Mouse (Mus musculus): ENCODE results near the gene Fgf4. TPM values are rescaled to one million over a fixed set of nuclear protein-coding genes. Genes with fewer than 3 reads are reported as not detected.
"Not testable (repeated sequence)": the region's sequence is repeated elsewhere in the genome, so short reads cannot be mapped to it uniquely, and the experiment has no call there.

Gene Fgf4
- polyA plus RNA-seq, 1 experiment from 2014 or later: not detected

DNA sequence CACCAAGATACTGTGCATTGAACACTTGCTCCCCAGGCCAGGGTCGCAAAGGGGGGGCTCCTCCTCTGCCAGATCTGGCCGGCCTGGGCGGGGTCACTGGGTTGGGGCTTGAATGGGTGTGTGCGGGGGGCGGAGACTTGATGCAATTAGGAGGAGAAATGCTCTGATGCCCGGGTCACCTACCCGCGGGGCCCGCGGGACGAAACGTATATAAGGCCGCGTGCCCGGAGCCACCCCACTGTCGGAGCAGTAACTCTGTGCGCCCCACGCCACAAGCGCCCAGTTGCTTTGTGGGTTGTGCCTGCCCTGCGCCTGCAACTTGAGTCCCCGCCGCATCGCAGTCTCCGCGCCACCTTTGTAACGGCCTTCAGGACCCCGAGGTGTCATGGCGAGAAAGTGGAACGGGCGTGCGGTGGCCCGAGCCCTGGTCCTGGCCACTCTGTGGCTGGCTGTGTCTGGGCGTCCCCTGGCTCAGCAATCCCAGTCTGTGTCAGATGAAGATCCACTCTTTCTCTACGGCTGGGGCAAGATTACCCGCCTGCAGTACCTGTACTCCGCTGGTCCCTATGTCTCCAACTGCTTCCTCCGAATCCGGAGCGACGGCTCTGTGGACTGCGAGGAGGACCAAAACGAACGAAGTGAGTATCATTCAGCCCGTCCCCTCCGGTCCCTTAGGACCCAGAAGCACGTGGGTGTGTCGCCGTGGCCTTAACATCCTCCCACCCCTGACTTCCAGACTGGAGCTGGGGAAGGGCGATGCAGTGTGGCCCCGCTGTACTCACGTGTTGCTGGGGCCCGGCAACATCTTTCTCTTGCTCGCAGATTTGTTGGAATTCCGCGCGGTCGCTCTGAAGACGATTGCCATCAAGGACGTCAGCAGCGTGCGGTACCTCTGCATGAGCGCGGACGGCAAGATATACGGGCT, 49.4 kb downstream of the Fgf4 start, which contains the start of gene Fgf15:
TSS of gene Fgf15 (plus strand) at position 238 of the 925 bp plus-strand sequence.
- peak within 1 kb of the TSS; percentile 76 for H3K27ac ChIP-seq
- peak within 1 kb of the TSS; percentile 81 for H3K4me2 ChIP-seq
- peak within 1 kb of the TSS; percentile 50 for H3K4me3 ChIP-seq
- ATAC-seq (ENCODE audit: low FRiP score): peak; percentile 25
- under 1% methylated on average over 65 of the region's 65 CpGs for WGBS
- peaks cover 68% of the 10 kb centered on the region for H3K27me3 ChIP-seq
- H3K4me1 ChIP-seq (replicated peaks): peaks cover 39% of the 10 kb centered on the region
- H3K9me3 ChIP-seq: no peaks in the 10 kb centered on the region
- H3K36me3 ChIP-seq: no peaks in the 10 kb centered on the region
- H3K9ac ChIP-seq: peak within 1 kb of the TSS; percentile 72

DNA sequence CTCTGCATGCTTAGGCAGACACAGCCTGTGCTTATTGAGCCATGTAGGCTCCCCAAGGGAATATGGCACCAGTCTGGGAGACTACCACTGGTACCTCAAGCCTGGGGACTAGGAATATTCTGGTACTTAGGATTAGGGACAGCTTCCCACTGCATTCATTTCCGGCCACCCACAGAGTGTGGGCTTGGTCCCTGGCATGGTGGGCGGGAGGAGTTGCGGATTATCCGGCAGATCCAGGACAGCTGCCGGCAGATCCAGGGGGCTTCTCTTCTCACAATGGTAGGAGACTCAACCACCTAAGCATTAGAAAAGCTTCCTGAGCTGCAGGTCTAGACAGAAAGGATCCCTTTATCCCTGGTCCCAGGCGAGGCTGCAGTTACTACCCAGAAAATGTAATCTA, 51.3 kb downstream of the Fgf4 start:
- no peak overlapping the region for H3K27ac ChIP-seq
- peaks cover 39% of the 10 kb centered on the region for H3K4me1 ChIP-seq (replicated peaks)
- WGBS: 29% methylated on average over 6 of the region's 6 CpGs
- no peaks in the 10 kb centered on the region for H3K36me3 ChIP-seq
- peak overlapping the region; percentile 81 for H3K4me2 ChIP-seq
- peak overlapping the region; percentile 7; the same call in 1 of the 2 replicates for H3K9ac ChIP-seq
- H3K27me3 ChIP-seq: peaks cover 54% of the 10 kb centered on the region
- peak overlapping the region; percentile 50 for H3K4me3 ChIP-seq
- H3K9me3 ChIP-seq: no peaks in the 10 kb centered on the region
- no peak for ATAC-seq (ENCODE audit: low FRiP score)

DNA sequence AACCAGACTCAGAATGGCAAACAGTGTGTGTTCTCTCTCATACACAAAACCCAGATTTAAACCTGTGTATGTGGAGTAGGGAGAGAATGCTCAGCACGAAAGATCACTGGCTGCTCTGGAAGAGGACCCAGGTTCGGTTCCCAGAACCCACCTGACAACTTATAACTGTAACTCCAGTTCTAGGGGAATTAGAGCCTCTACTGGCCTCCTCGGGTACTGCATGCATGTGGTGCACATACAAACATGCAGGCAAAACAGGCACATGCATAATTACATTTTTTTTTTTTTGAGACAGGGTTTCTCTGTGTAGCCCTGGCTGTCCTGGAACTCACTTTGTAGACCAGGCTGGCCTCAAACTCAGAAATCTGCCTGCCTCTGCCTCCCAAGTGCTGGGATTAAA, 58.3 kb downstream of the Fgf4 start:
- 96% methylated on average over 3 of the region's 3 CpGs for WGBS
- H3K9me3 ChIP-seq; H3K9ac ChIP-seq; H3K27ac ChIP-seq; H3K4me3 ChIP-seq; H3K4me2 ChIP-seq; ATAC-seq (ENCODE audit: low FRiP score); H3K36me3 ChIP-seq; H3K4me1 ChIP-seq (replicated peaks): not testable (repeated sequence)
- H3K27me3 ChIP-seq: peaks cover 10% of the 10 kb centered on the region; the same call in 1 of the 2 replicates

DNA sequence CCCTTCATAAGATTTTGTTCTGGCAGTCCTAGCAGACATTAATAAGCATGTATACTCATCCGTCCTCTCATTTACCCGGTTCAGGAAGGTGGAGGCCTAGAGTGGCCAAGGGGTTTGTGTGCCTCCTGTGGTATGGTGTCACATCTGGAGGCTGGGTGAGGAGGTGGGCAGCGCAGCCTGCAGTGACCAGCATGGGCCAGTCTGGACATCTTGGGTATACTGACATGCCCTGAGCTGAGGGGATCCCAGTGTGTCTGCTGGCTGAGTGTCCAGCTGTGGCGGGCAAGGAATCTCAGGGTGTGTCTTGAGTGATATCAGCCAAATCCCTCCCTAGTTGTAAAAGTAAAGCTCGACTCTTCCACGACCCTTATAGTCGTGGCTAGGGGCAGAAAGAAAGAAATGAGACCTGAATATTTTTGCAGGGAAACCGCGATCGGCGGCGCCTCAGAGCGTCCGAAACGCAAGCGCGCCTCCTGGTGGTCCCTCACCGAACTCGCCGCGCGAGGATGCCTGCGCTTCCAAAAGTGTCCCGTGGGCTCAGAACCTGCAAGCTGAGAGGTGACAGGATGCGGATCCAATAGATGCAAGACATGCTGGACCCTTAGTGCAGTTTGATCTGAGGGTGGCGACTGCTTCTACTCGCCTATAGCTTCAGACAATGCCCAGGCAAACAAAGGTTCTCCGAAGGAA, 59.7 kb downstream of the Fgf4 start:
- Histone ChIP-seq H3K36me3 (no peaks in the 10 kb centered on the region), H3K4me2 (peak overlapping the region; percentile 46), H3K27ac (no peak overlapping the region), H3K27me3 (peaks cover 10% of the 10 kb centered on the region; the same call in 1 of the 2 replicates), H3K9me3 (no peaks in the 10 kb centered on the region; the same call in 1 of the 2 replicates), H3K9ac (peak overlapping the region; percentile 64), H3K4me1 (replicated peaks) (peaks cover 3% of the 10 kb centered on the region), H3K4me3 (no peak overlapping the region; the same call in 1 of the 2 replicates)
- no peak for ATAC-seq (ENCODE audit: low FRiP score)
- WGBS: 11% methylated on average over 28 of the region's 28 CpGs

DNA sequence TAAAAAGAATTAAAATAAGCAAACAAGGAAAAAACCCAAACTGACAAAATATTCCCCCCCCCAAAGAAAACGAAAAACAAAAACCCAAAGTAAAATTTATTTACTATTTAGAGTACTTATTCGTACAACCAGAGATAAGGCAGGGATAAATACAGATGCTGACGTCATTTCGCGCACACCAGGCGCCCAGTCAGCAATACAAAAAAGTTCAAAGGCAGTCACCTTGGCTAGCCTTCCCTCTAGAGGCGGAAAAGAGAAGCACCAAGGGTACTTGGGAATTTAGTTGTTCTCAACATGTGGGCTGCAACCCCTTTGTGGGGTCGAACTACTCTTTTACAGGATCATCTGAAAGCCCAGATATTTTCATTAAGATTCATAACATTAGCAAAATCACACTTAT, 60.6 kb downstream of the Fgf4 start:
- 15% methylated on average over 8 of the region's 8 CpGs for WGBS
- H3K36me3 ChIP-seq: no peaks in the 10 kb centered on the region
- H3K4me2 ChIP-seq: no peak overlapping the region
- no peak overlapping the region for H3K4me3 ChIP-seq
- ATAC-seq (ENCODE audit: low FRiP score): no peak
- peaks cover 10% of the 10 kb centered on the region; the same call in 1 of the 2 replicates for H3K27me3 ChIP-seq
- no peak overlapping the region for H3K27ac ChIP-seq
- no peaks in the 10 kb centered on the region; the same call in 1 of the 2 replicates for H3K9me3 ChIP-seq
- H3K4me1 ChIP-seq (replicated peaks): peaks cover 3% of the 10 kb centered on the region
- no peak overlapping the region for H3K9ac ChIP-seq

DNA sequence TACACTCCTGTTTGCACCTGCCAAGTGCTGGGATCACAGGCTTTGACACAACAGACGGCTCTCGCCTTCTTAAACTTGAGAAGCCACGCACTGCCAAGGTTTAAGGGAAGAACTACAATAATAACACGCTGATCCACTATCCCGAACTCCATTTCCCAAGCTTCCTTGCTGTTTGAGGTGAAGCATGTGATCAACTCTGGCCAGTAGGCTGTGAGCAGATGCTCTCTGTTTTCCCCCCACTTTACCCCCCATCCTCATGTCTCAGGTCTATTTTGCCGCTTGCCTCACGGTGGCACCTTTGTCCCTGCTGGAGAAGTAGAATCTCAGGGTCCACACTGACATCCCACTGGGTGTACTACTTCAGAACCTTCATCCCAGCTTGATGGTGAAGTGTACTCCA, 61.5 kb downstream of the Fgf4 start:
- H3K4me3 ChIP-seq: no peak overlapping the region
- ATAC-seq (ENCODE audit: low FRiP score): 0 out of 2 replicates have a peak, but pooled peaks have one; percentile 55
- 29% methylated on average over 7 of the region's 7 CpGs for WGBS
- H3K4me1 ChIP-seq (replicated peaks): peaks cover 3% of the 10 kb centered on the region
- no peak overlapping the region for H3K9ac ChIP-seq
- no peaks in the 10 kb centered on the region; the same call in 1 of the 2 replicates for H3K9me3 ChIP-seq
- no peak overlapping the region for H3K4me2 ChIP-seq
- H3K36me3 ChIP-seq: no peaks in the 10 kb centered on the region
- H3K27ac ChIP-seq: no peak overlapping the region
- H3K27me3 ChIP-seq: peaks cover 10% of the 10 kb centered on the region; the same call in 1 of the 2 replicates

DNA sequence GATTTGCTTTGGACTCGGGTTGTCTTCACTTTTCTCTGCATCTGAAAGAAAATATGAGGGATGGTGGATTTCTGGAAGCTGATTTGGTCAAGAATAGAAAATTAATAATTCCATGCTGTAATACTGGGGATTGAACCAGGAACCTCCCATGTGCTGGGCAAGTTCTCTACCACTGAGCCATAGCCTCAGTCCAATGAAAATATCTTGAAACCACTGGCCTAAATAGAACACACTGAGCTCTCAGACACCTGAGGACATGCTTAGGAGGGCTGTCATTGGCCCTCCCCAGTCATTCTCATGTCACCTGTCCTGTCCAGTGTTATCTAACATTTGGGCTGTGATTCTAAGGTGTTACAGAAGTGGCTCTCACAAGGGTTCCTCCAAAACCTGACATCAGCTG, 64.0 kb downstream of the Fgf4 start:
- ATAC-seq (ENCODE audit: low FRiP score): no peak
- Histone ChIP-seq H3K27me3 (peaks cover 10% of the 10 kb centered on the region; the same call in 1 of the 2 replicates), H3K9ac (no peak overlapping the region), H3K9me3 (no peaks in the 10 kb centered on the region), H3K4me2 (no peak overlapping the region), H3K27ac (no peak overlapping the region), H3K4me1 (replicated peaks) (peaks cover 12% of the 10 kb centered on the region), H3K36me3 (no peaks in the 10 kb centered on the region), H3K4me3 (no peak overlapping the region)
- WGBS: 85% methylated on average over 1 of the region's 1 CpGs

DNA sequence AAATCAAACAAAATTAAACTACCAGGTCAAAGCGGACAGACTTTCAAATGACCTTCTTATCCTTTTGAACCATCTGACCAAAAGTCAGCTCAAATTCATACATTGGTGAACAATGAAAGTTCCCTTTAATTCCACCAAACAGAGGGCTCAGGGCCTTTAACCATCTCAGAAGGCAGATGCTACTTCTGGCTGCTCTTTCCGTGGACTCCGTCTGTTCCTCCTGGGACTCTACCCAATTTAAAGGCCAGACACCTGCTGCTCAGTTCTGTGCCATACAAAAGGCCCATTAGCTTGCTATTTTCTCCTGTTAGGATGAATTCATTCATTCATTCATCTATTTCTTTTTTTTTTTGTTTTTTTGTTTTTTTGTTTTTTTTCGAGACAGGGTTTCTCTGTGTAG, 65.7 kb downstream of the Fgf4 start:
- 52% methylated on average over 4 of the region's 4 CpGs for WGBS
- Histone ChIP-seq H3K4me1 (replicated peaks) (peaks cover 17% of the 10 kb centered on the region), H3K9me3 (no peaks in the 10 kb centered on the region), H3K4me2 (no peak overlapping the region), H3K27me3 (peaks cover 6% of the 10 kb centered on the region; the same call in 1 of the 2 replicates), H3K27ac (no peak overlapping the region), H3K4me3 (no peak overlapping the region), H3K9ac (no peak overlapping the region), H3K36me3 (peaks cover 14% of the 10 kb centered on the region)
- no peak for ATAC-seq (ENCODE audit: low FRiP score)

DNA sequence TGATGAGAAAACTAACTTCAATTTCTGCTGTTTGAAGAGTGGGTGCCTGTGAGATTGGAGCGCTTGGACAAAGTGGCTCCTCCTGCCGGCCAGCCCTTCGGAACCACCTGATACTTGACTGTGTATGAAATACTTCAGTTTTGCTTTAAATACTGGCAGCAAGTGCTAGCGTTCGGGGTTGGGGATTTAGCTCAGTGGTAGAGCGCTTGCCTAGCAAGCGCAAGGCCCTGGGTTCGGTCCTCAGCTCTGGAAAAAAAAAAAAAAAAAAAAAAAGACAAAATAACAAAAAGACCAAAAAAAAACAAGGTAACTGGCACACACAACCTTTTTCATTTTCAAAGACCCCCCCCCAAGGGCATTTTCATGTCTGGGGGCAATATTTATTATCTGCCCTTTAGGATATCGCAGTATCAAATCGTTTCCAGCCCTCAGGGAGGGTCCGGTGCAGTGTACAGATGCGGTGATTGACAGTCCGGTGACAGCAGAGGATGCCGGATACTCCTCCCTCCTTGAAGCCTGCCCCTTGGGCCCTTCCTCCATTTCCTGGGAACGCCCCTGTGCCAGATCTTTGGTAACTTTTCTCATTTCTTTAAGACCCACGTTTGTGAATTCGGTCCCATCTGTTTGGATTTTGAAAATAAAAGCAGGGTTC, 67.3 kb downstream of the Fgf4 start:
- 8% methylated on average over 17 of the region's 17 CpGs for WGBS
- Histone ChIP-seq H3K9ac (peak overlapping the region; percentile 90), H3K4me2 (peak overlapping the region; percentile 94)

More for the DNA sequence above, 67.3 kb downstream of the Fgf4 start:
- Histone ChIP-seq H3K9me3 (no peaks in the 10 kb centered on the region), H3K27ac (peak overlapping the region; percentile 92), H3K27me3 (peaks cover 3% of the 10 kb centered on the region; the same call in 1 of the 2 replicates), H3K36me3 (peaks cover 28% of the 10 kb centered on the region), H3K4me1 (replicated peaks) (peaks cover 17% of the 10 kb centered on the region), H3K4me3 (peak overlapping the region; percentile 84)
- ATAC-seq (ENCODE audit: low FRiP score): peak; percentile 93

Measured in hindbrain, embryonic 13.5 days (tissue).